Mouse (Mus musculus): ENCODE data around the gene Nudt6. TPM values are rescaled to one million over a fixed set of nuclear protein-coding genes. Genes with fewer than 3 reads are reported as not detected.

Nudt6 gene
- polyA plus RNA-seq, 1 experiment: 10.8 TPM

- H3ac ChIP-seq (ENCODE audit: control insufficient read depth, insufficient read length): no peak overlapping the region
- H3K4me2 ChIP-seq (ENCODE audit: low read depth): no peak overlapping the region
- no peaks in the 10 kb centered on the region for H3K36me3 ChIP-seq (ENCODE audit: control insufficient read depth, insufficient read depth)
- TF ChIP-seq TCF12 (IDR thresholded peaks at IDR 0.05; ENCODE audit: insufficient read depth, poor library complexity, severe bottlenecking): no peak
- no peak overlapping the region for H3K4me3 ChIP-seq
- H3K27me3 ChIP-seq (ENCODE audit: control insufficient read depth, insufficient read depth, insufficient read length): no peaks in the 10 kb centered on the region
- H3K79me2 ChIP-seq (ENCODE audit: control insufficient read depth, insufficient read depth): no peaks in the 10 kb centered on the region
These were observed 5.5 kb downstream of the Nudt6 start for GRCm38 (mm10) chr3:37414413-37414960.

DNA sequence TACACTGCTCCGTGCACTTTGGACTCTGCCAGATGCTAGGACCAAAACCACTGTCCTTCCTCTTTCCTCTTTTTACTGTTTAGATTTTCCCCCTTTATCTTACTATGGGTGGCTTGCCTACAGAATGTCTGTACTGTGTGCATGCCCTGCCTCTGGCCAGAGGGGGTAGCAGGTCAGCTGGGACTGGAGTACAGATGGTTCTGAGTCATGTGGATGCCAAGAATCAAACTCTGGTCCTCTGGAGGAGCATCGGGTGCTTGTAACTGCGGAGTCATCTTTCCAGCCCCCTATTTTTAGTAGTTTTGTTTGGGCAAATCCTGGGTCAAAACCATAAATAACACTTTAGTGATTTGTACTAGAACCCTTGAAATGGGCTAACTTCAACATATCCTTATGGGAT lies 6.6 kb downstream of the Nudt6 start:
- TF ChIP-seq MYOD1 (IDR thresholded peaks at IDR 0.05; ENCODE audit: control insufficient read depth in 1 of 3, insufficient read length in 2 of 3, low read depth in 2 of 3) (peak in 2 of 3 experiments; percentile 19 to 22), MAX (IDR thresholded peaks at IDR 0.05; ENCODE audit: low read depth) (no peak), MYOG (IDR thresholded peaks at IDR 0.05; ENCODE audit: control insufficient read depth in 1 of 3, insufficient read depth in 1 of 3, insufficient read length in 2 of 3, low read depth in 2 of 3) (peak in 1 of 3 experiments; percentile 42)

GRCm38 (mm10) chr3:37407598-37407997 lies 12.4 kb downstream of the Nudt6 start:
- H3K79me2 ChIP-seq (ENCODE audit: control insufficient read depth, insufficient read depth): no peaks in the 10 kb centered on the region
- no peak for TF ChIP-seq SRF (IDR thresholded peaks at IDR 0.05; ENCODE audit: control insufficient read depth, insufficient read length, low read depth)
- TF ChIP-seq USF1 (IDR thresholded peaks at IDR 0.05; ENCODE audit: low read depth): no peak
- TF ChIP-seq E2F4 (IDR thresholded peaks at IDR 0.05; ENCODE audit: insufficient read depth): no peak
- no peak for TF ChIP-seq MYOD1 (IDR thresholded peaks at IDR 0.05; ENCODE audit: control insufficient read depth in 1 of 3, insufficient read length in 2 of 3, low read depth in 2 of 3)
- TF ChIP-seq CEBPB (IDR thresholded peaks at IDR 0.05; ENCODE audit: insufficient read depth, poor library complexity, severe bottlenecking): no peak
- no peak for TF ChIP-seq MAX (IDR thresholded peaks at IDR 0.05; ENCODE audit: low read depth)
- TF ChIP-seq TCF12 (IDR thresholded peaks at IDR 0.05; ENCODE audit: insufficient read depth, poor library complexity, severe bottlenecking): no peak
- no peak for TF ChIP-seq TCF3 (IDR thresholded peaks at IDR 0.05; ENCODE audit: insufficient read length, low read depth)
- TF ChIP-seq POLR2AphosphoS2 (IDR thresholded peaks at IDR 0.05; ENCODE audit: insufficient read length, low read depth): no peak
- no peak for TF ChIP-seq REST (IDR thresholded peaks at IDR 0.05; ENCODE audit: insufficient read depth, insufficient read length)
- TF ChIP-seq MYOG (IDR thresholded peaks at IDR 0.05; ENCODE audit: control insufficient read depth in 1 of 3, insufficient read depth in 1 of 3, insufficient read length in 2 of 3, low read depth in 2 of 3): no peak
- no peak for TF ChIP-seq POLR2A (IDR thresholded peaks at IDR 0.05; ENCODE audit: insufficient read length, low read depth)
- no peaks in the 10 kb centered on the region for H3K27me3 ChIP-seq (ENCODE audit: control insufficient read depth, insufficient read depth, insufficient read length)
- no peak overlapping the region for H3K4me2 ChIP-seq (ENCODE audit: low read depth)
- no peak overlapping the region for H3K4me3 ChIP-seq
- H3K36me3 ChIP-seq (ENCODE audit: control insufficient read depth, insufficient read depth): no peaks in the 10 kb centered on the region
- H3ac ChIP-seq (ENCODE audit: control insufficient read depth, insufficient read length): no peak overlapping the region

More for the DNA sequence above, 6.6 kb downstream of the Nudt6 start:
- peak overlapping the region; percentile 1 for H3K4me2 ChIP-seq (ENCODE audit: low read depth)
- H3K4me3 ChIP-seq: no peak overlapping the region
- H3ac ChIP-seq (ENCODE audit: control insufficient read depth, insufficient read length): no peak overlapping the region
- no peaks in the 10 kb centered on the region for H3K79me2 ChIP-seq (ENCODE audit: control insufficient read depth, insufficient read depth)
- H3K27me3 ChIP-seq (ENCODE audit: control insufficient read depth, insufficient read depth, insufficient read length): no peaks in the 10 kb centered on the region
- no peaks in the 10 kb centered on the region for H3K36me3 ChIP-seq (ENCODE audit: control insufficient read depth, insufficient read depth)

DNA sequence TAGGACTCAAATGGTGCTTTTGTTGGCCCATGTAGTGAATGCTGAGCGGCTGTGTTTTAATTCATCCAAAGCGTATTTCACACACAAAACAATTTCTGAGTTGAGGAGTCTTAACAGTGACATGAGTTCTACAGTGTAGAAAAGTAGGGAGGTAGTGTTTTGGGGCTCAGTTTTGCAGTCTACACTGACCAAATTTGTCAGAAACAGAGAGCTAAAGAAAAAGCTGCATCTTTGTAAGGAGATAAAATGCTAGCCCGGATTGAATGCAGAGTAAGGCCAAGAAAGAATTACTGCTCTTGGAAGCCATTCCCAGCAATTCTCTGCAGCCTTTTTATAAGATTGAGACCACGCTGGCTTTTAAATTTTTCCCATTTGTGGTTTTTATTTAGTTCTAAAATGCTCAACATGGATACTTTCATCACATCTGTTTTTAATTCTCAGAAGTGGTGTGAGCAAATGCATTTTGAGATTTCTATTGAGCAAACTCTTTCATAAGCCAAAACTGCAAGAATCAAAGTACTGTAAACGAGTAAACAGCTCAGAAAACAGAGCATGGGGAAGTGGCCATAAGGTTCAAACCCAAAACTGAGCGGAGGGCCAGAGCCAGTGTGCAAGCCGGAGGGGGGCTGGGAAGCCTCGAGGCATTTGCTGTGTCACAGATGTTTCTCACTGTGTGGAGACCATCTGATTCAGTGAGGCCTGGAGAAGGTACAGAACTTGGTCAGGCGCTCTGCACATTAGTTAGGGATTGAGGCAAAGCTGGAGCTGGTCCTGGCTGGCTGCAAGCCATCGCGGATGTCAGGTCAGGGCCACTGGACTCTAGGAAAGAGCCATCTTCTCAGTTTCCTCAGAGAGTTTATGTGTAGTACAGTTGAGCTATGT lies 18.0 kb downstream of the Nudt6 start:
- TF ChIP-seq CEBPB (IDR thresholded peaks at IDR 0.05; ENCODE audit: insufficient read depth, poor library complexity, severe bottlenecking): no peak
- TF ChIP-seq USF1 (IDR thresholded peaks at IDR 0.05; ENCODE audit: low read depth): no peak
- no peak for TF ChIP-seq MAX (IDR thresholded peaks at IDR 0.05; ENCODE audit: low read depth)
- TF ChIP-seq TCF12 (IDR thresholded peaks at IDR 0.05; ENCODE audit: insufficient read depth, poor library complexity, severe bottlenecking): no peak
- TF ChIP-seq E2F4 (IDR thresholded peaks at IDR 0.05; ENCODE audit: insufficient read depth): no peak
- TF ChIP-seq MYOG (IDR thresholded peaks at IDR 0.05; ENCODE audit: control insufficient read depth in 1 of 3, insufficient read depth in 1 of 3, insufficient read length in 2 of 3, low read depth in 2 of 3): no peak
- no peak overlapping the region for H3ac ChIP-seq (ENCODE audit: control insufficient read depth, insufficient read length)
- H3K36me3 ChIP-seq (ENCODE audit: control insufficient read depth, insufficient read depth): no peaks in the 10 kb centered on the region
- no peaks in the 10 kb centered on the region for H3K27me3 ChIP-seq (ENCODE audit: control insufficient read depth, insufficient read depth, insufficient read length)
- no peak overlapping the region for H3K4me2 ChIP-seq (ENCODE audit: low read depth)
- no peaks in the 10 kb centered on the region for H3K79me2 ChIP-seq (ENCODE audit: control insufficient read depth, insufficient read depth)
- no peak overlapping the region for H3K4me3 ChIP-seq

DNA sequence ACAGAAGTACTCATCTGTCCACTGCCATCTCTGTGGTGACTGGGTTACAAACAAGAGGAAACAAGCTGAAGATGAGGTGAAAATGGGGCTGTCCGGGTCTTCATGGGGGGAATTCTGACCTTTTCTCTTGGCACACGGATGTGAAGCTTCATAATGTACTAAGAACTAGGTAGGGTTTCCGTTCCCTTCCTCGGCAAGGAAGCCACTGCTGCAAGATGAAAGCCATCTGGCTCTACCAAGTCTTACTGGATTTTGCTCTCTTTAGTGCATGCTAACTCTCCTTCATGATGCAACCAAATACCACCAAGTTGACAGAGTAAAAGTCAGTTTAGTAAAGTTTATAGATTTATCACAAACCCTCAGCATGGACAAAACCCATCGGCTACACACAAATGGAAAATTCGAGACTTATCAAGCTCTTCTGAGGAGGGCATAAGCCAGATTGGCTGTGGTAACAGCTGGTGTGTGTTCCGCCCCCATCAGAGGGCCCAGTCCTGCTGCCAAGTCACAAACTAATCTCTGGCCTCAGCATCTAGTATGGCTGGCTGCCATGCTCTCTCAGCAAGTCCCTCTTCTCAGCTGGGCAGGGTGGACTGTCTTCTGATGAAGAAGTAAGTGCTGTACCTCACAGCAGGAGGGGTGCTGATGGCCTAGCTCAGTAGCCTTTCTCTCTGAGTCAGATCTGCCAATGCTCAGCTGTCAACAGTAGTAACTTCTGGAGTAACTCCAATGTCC lies 21.2 kb downstream of the Nudt6 start:
- TF ChIP-seq TCF12 (IDR thresholded peaks at IDR 0.05; ENCODE audit: insufficient read depth, poor library complexity, severe bottlenecking): peak; percentile 18
- TF ChIP-seq E2F4 (IDR thresholded peaks at IDR 0.05; ENCODE audit: insufficient read depth): no peak
- TF ChIP-seq MYOG (IDR thresholded peaks at IDR 0.05; ENCODE audit: control insufficient read depth in 1 of 3, insufficient read depth in 1 of 3, insufficient read length in 2 of 3, low read depth in 2 of 3): peak; percentile 38 to 86 (median 52)
- TF ChIP-seq SRF (IDR thresholded peaks at IDR 0.05; ENCODE audit: control insufficient read depth, insufficient read length, low read depth): no peak
- TF ChIP-seq MAX (IDR thresholded peaks at IDR 0.05; ENCODE audit: low read depth): no peak
- TF ChIP-seq POLR2AphosphoS2 (IDR thresholded peaks at IDR 0.05; ENCODE audit: insufficient read length, low read depth): no peak
- no peak for TF ChIP-seq REST (IDR thresholded peaks at IDR 0.05; ENCODE audit: insufficient read depth, insufficient read length)
- no peak for TF ChIP-seq POLR2A (IDR thresholded peaks at IDR 0.05; ENCODE audit: insufficient read length, low read depth)
- peak; percentile 9 for TF ChIP-seq TCF3 (IDR thresholded peaks at IDR 0.05; ENCODE audit: insufficient read length, low read depth)
- TF ChIP-seq MYOD1 (IDR thresholded peaks at IDR 0.05; ENCODE audit: control insufficient read depth in 1 of 3, insufficient read length in 2 of 3, low read depth in 2 of 3): peak in 2 of 3 experiments; percentile 77 to 87
- TF ChIP-seq USF1 (IDR thresholded peaks at IDR 0.05; ENCODE audit: low read depth): no peak
- no peak for TF ChIP-seq CEBPB (IDR thresholded peaks at IDR 0.05; ENCODE audit: insufficient read depth, poor library complexity, severe bottlenecking)
- peak overlapping the region; percentile 37 for H3K4me2 ChIP-seq (ENCODE audit: low read depth)

More for the DNA sequence above, 21.2 kb downstream of the Nudt6 start:
- Histone ChIP-seq H3K79me2 (ENCODE audit: control insufficient read depth, insufficient read depth) (no peaks in the 10 kb centered on the region), H3K36me3 (ENCODE audit: control insufficient read depth, insufficient read depth) (no peaks in the 10 kb centered on the region), H3K27me3 (ENCODE audit: control insufficient read depth, insufficient read depth, insufficient read length) (no peaks in the 10 kb centered on the region), H3ac (ENCODE audit: control insufficient read depth, insufficient read length) (no peak overlapping the region), H3K4me3 (no peak overlapping the region)
